ENCODE assay signal across 8 mouse cellular contexts in genomic region chr15:52161089-52161442, GRCm38 (mm10).
A peak's percentile ranks its signal among the peaks of the same experiment; 100 is the strongest.
DNase-seq lines count a peak whose midpoint lies in the region; ATAC-seq and TF ChIP-seq lines count a peak whose summit lies in the region.

No protein-coding gene starts in this region.

- 11% methylated on average over 3 of the region's 3 CpGs for WGBS in stomach, embryonic 14.5 days
- 12% methylated on average over 3 of the region's 3 CpGs for WGBS in stomach, postnatal 0 days
- 3% methylated on average over 3 of the region's 3 CpGs for WGBS in midbrain, embryonic 13.5 days

- no peak overlapping the region for H3K4me3 ChIP-seq in stomach, embryonic 14.5 days (ENCODE audit: low read depth, low read length)
- no peak overlapping the region for H3K4me3 ChIP-seq in stomach, postnatal 0 days (ENCODE audit: low read depth, low read length)
- no peak overlapping the region for H3K4me3 ChIP-seq in midbrain, embryonic 13.5 days (replicated peaks)

- no peak for TF ChIP-seq EP300 in stomach, postnatal 0 days (optimal IDR thresholded peaks at IDR 0.05)

- peak overlapping the region; percentile 53; the same call in 1 of the 2 replicates for H3K27ac ChIP-seq in stomach, embryonic 14.5 days (ENCODE audit: low read length)
- no peak overlapping the region for H3K27ac ChIP-seq in stomach, postnatal 0 days (replicated peaks)
- peak overlapping the region; percentile 86 for H3K27ac ChIP-seq in midbrain, embryonic 13.5 days

- no peaks in the 10 kb centered on the region for H3K27me3 ChIP-seq in stomach, embryonic 14.5 days (ENCODE audit: control insufficient read depth, insufficient read depth, low read length)
- no peaks in the 10 kb centered on the region for H3K27me3 ChIP-seq in stomach, postnatal 0 days (ENCODE audit: control insufficient read depth, insufficient read depth, low read length)
- no peaks in the 10 kb centered on the region for H3K27me3 ChIP-seq in midbrain, embryonic 13.5 days

- no peaks in the 10 kb centered on the region for H3K9me3 ChIP-seq in stomach, embryonic 14.5 days (ENCODE audit: control insufficient read depth, low read depth, low read length)
- H3K9me3 ChIP-seq in stomach, postnatal 0 days (ENCODE audit: control insufficient read depth, low read length): no peaks in the 10 kb centered on the region
- no peaks in the 10 kb centered on the region for H3K9me3 ChIP-seq in midbrain, embryonic 13.5 days

- H3K4me1 ChIP-seq in stomach, embryonic 14.5 days (ENCODE audit: control insufficient read depth, insufficient read depth, low read length): peaks cover 6% of the 10 kb centered on the region; the same call in 1 of the 2 replicates
- no peaks in the 10 kb centered on the region for H3K4me1 ChIP-seq in stomach, postnatal 0 days (replicated peaks; ENCODE audit: control insufficient read depth, insufficient read depth)
- peaks cover 21% of the 10 kb centered on the region for H3K4me1 ChIP-seq in midbrain, embryonic 13.5 days (replicated peaks)

- ATAC-seq in stomach, embryonic 14.5 days (ENCODE audit: insufficient number of reproducible peaks, insufficient read depth, low FRiP score, low read depth): no peak
- ATAC-seq in stomach, postnatal 0 days (ENCODE audit: low FRiP score, low TSS enrichment): no peak
- ATAC-seq in midbrain, embryonic 13.5 days: peak; percentile 62

- H3K4me2 ChIP-seq in stomach, embryonic 14.5 days (replicated peaks; ENCODE audit: low read depth, low read length): no peak overlapping the region
- H3K4me2 ChIP-seq in stomach, postnatal 0 days (replicated peaks; ENCODE audit: low read depth): no peak overlapping the region
- no peak overlapping the region for H3K4me2 ChIP-seq in midbrain, embryonic 13.5 days (replicated peaks)

- H3K9ac ChIP-seq in stomach, embryonic 14.5 days (replicated peaks; ENCODE audit: low read depth, low read length): no peak overlapping the region
- no peak overlapping the region for H3K9ac ChIP-seq in stomach, postnatal 0 days (ENCODE audit: low read length)
- H3K9ac ChIP-seq in midbrain, embryonic 13.5 days (replicated peaks): no peak overlapping the region

- H3K36me3 ChIP-seq in stomach, embryonic 14.5 days (ENCODE audit: control insufficient read depth, insufficient read depth, low read length): no peaks in the 10 kb centered on the region
- no peaks in the 10 kb centered on the region for H3K36me3 ChIP-seq in stomach, postnatal 0 days (ENCODE audit: control insufficient read depth, insufficient read depth, low read length)
- no peaks in the 10 kb centered on the region for H3K36me3 ChIP-seq in midbrain, embryonic 13.5 days

- no peak for TF ChIP-seq CTCF in stomach, postnatal 0 days (IDR thresholded peaks at IDR 0.05; ENCODE audit: low read depth)

- peak; percentile 5 for DNase-seq in adrenal gland, postnatal 14 days
- no peak for DNase-seq in adrenal gland, postnatal 10 days
- no peak for DNase-seq in stomach, postnatal 0 days (ENCODE audit: low spot score)
- DNase-seq in ovary, postnatal 36 days (ENCODE audit: low spot score): no peak
- DNase-seq in gastrocnemius, adult 18-20 months (ENCODE audit: low spot score): no peak
- DNase-seq in cerebellum, adult 9-11 months: no peak
